Mouse (Mus musculus) midbrain, embryonic 14.5 days (tissue): ENCODE data around the gene Ndufa10. TPM values are rescaled to one million over a fixed set of nuclear protein-coding genes. Genes with fewer than 3 reads are reported as not detected.
A peak's percentile ranks its signal among the peaks of the same experiment; 100 is the strongest.
"Not testable (repeated sequence)": the region's sequence is repeated elsewhere in the genome, so short reads cannot be mapped to it uniquely, and the experiment has no call there.

Source experiments
- ATAC-seq: fragments of 200-750 bp; cut with Nextera tagmentation; 2 replicates; pipeline ENCODE4 v1.8.0; 2017; ENCODE audit warnings: moderate number of reproducible peaks, moderate library complexity; ENCODE audit not compliant: low FRiP score, low TSS enrichment
- DNase-seq: peaks from one replicate; pipeline ENCODE4 v3.0.0-alpha.2; 2015
- H3K27ac ChIP-seq: fragments of 300-500 bp; sonication (generic); replicated peaks from 2 replicates; pipeline ENCODE4 v1.5.1; 2014; ENCODE audit warnings: mild to moderate bottlenecking, low read depth, low read length, moderate library complexity
- H3K27me3 ChIP-seq: fragments of 300-500 bp; sonication (generic); 2 replicates; pipeline ENCODE4 v1.6.1; 2014; ENCODE audit warnings: low read length, control low read depth, mixed read lengths; ENCODE audit not compliant: control insufficient read depth, insufficient read depth
- H3K36me3 ChIP-seq: fragments of 300-500 bp; sonication (generic); 2 replicates; pipeline ENCODE4 v1.6.1; 2014; ENCODE audit warnings: low read length, control low read depth; ENCODE audit not compliant: control insufficient read depth, insufficient read depth
- H3K4me1 ChIP-seq: fragments of 300-500 bp; sonication (generic); 2 replicates; pipeline ENCODE4 v1.6.1; 2014; ENCODE audit warnings: mild to moderate bottlenecking, antibody characterized with exemption, low read length, control low read depth; ENCODE audit not compliant: control insufficient read depth, insufficient read depth
- H3K4me2 ChIP-seq: fragments of 300-500 bp; sonication (generic); 2 replicates; pipeline ENCODE4 v1.6.1; 2014; ENCODE audit warnings: mild to moderate bottlenecking, low read length, moderate library complexity
- H3K4me3 ChIP-seq: fragments of 300-500 bp; sonication (generic); replicated peaks from 2 replicates; pipeline ENCODE4 v1.5.1; 2014; ENCODE audit warnings: low read depth, low read length
- H3K9ac ChIP-seq: fragments of 300-500 bp; sonication (generic); replicated peaks from 2 replicates; pipeline ENCODE4 v1.6.1; 2014; ENCODE audit warnings: mild to moderate bottlenecking, low read length, moderate library complexity
- H3K9me3 ChIP-seq: fragments of 300-500 bp; sonication (generic); 2 replicates; pipeline ENCODE4 v1.6.1; 2016; ENCODE audit warnings: low read length, control low read depth, mixed read lengths; ENCODE audit not compliant: control insufficient read depth
- WGBS: fragments of 180-500 bp; shearing (Covaris S2); extraction: QIAGEN DNeasy Blood & Tissue Kit; methylation state at CpG from one replicate; pipeline ENCODE4 v1.1.7; 2014; 5-methylcytosine and 5-hydroxymethylcytosine counted together
- polyA plus RNA-seq: library from polyadenylated mRNA; unstranded; fragments of >200 nt; fragmentation: Nextera tagmentation; extraction: Ambion mirVana; gene quantifications from 2 replicates; pipeline ENCODE4 v1.2.1, GENCODE M21; 2014

Ndufa10 gene
- polyA plus RNA-seq, result 286 and 304 TPM in 2 replicates

DNA sequence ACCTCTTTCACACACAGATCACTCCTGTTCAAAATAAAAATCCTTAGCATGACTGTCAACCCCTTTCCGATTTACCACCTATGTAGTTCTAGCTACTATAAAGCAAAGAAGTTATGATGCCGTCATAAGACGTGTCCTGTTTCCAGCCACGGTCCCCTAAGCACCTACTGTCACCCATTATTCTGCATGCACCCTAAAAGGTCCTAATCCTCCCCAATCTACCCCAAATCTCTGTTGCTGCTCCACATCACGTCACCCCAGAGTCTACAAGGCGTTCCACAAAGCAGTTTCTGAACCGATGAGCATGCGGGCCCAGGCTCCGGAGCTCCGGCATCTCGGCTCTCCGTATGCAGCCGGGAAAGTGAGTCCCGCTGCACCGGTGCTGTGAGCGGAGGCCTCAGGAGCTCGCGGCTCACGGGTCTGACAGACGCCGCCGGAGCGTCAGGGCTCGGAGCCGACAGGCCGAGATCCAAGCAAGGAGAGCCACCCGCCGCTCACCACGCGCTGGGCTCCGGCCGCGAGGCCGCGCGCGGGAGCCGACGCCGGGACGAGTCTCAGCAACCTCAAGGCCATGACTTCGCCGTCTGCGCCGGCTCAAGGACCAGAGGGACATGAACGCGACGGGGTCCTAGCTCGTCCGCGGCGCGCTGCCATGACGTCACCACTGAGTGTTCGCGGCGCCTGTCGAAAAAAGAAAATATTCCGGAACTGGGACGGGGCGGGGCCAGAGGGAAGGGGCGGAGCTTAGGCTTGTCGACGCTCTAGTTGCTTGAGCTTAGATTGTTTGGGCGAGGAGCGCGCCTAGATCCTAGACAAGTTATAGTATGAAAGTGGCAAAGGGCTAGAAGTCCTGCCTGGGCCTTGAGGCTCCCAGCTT lies at the start of gene Ndufa10:
Gene Ndufa10 (minus strand): TSS at position 696 of the 877 bp plus-strand sequence.
- Histone ChIP-seq H3K9ac (peak within 1 kb of the TSS; percentile 92), H3K36me3 (peaks cover 26% of the 10 kb centered on the region), H3K4me1 (peaks cover 10% of the 10 kb centered on the region), H3K4me2 (peak within 1 kb of the TSS; percentile 93), H3K27ac (peak within 1 kb of the TSS; percentile 75), H3K9me3 (no peaks in the 10 kb centered on the region), H3K27me3 (no peaks in the 10 kb centered on the region), H3K4me3 (peak within 1 kb of the TSS; percentile 96)
- peak; percentile 93 for ATAC-seq
- peak; percentile 96 for DNase-seq
- 1% methylated on average over 67 of the region's 67 CpGs for WGBS

- no peak overlapping the region for H3K9ac ChIP-seq
- H3K4me2 ChIP-seq, result 0 out of 2 replicates have a peak overlapping the region, but pooled peaks have one; percentile 15
- no peak for ATAC-seq
- H3K9me3 ChIP-seq, result no peaks in the 10 kb centered on the region
- H3K4me3 ChIP-seq, result no peak overlapping the region
- H3K27ac ChIP-seq, result no peak overlapping the region
- no peaks in the 10 kb centered on the region for H3K4me1 ChIP-seq
- 21% methylated on average over 10 of the region's 10 CpGs for WGBS
- no peaks in the 10 kb centered on the region for H3K36me3 ChIP-seq
- DNase-seq, result peak; percentile 86
- H3K27me3 ChIP-seq, result no peaks in the 10 kb centered on the region
These were observed 47.7 kb upstream of the Ndufa10 start for GRCm38 (mm10) chr1:92521376-92521775.

DNA sequence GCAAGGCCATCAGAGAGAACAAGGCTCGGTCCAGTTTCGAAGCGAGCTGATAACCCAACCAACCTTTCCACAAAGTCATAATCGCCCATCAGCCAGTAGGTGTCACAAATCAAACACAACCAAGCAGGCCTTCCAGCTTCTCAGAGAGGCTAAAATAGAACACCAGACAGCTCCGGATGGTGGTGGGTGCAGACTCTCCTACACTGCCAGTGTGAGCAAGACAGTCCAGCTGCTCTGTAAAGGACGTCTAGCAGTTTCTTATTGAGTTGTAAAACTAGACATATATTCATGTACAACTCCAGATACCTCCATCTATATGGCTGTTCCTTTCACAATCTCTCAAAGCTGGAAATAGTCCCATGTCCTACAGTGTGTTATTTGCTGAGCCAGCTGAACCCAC lies 45.4 kb upstream of the Ndufa10 start:
- no peak for DNase-seq
- no peaks in the 10 kb centered on the region for H3K27me3 ChIP-seq
- no peak overlapping the region for H3K4me3 ChIP-seq
- no peaks in the 10 kb centered on the region for H3K9me3 ChIP-seq
- H3K36me3 ChIP-seq, result no peaks in the 10 kb centered on the region
- no peak overlapping the region for H3K27ac ChIP-seq
- 87% methylated on average over 6 of the region's 6 CpGs for WGBS
- no peak for ATAC-seq
- H3K4me1 ChIP-seq, result no peaks in the 10 kb centered on the region
- H3K9ac ChIP-seq, result no peak overlapping the region
- H3K4me2 ChIP-seq, result no peak overlapping the region

DNA sequence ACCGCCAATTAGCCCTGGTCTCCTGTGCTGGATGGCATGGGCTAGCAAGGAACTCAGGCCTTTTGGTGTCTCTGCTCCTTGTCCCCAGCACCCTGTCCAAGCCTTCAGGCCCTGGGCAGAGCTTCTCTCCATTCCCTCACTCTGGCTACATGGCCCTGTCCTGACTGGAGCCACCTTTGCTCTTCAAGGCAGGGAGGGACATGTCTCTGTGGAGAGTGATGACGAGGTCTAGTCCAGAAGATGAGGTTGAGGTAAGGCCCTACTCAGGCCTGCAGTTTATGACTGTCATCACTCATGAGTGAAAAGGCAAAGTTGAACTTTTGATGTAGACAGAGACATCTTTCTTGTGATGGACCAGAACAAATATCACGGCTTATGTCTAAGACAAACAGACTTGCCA lies 44.9 kb upstream of the Ndufa10 start, which contains the start of gene Olfr1414:
Gene Olfr1414 (minus strand): TSS at position 101 of the 400 bp plus-strand sequence.
- WGBS, result 83% methylated on average over 3 of the region's 3 CpGs

DNA sequence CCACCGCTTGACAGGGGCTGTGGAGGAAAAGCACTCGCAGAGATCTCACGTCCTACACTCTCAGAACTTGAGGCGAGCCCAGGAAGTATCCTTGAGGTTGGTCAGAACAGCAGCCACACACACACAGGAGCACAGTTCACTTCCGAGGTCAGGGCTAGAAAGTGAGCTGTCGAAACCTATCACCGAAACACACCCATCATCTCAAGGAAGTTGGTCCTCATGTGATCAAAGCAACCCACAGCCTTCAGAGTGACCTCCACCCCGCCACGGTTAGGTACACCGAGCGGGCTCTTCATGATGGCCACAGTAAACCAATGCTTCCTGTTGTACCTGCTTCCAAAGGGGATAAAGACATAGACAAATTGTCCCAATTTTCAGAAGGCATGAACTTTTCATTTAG lies 41.7 kb upstream of the Ndufa10 start:
- ATAC-seq, result no peak
- H3K9me3 ChIP-seq, result no peaks in the 10 kb centered on the region

More for the DNA sequence above, 44.9 kb upstream of the Ndufa10 start, which contains the start of gene Olfr1414:
- no peaks in the 10 kb centered on the region for H3K9me3 ChIP-seq
- H3K27me3 ChIP-seq, result no peaks in the 10 kb centered on the region
- DNase-seq (no peak), ATAC-seq (no peak)
- no peak within 1 kb of the TSS for H3K27ac ChIP-seq
- no peaks in the 10 kb centered on the region for H3K36me3 ChIP-seq
- no peak within 1 kb of the TSS for H3K4me3 ChIP-seq
- H3K4me2 ChIP-seq, result no peak within 1 kb of the TSS
- H3K4me1 ChIP-seq, result no peaks in the 10 kb centered on the region
- H3K9ac ChIP-seq, result no peak within 1 kb of the TSS

DNA sequence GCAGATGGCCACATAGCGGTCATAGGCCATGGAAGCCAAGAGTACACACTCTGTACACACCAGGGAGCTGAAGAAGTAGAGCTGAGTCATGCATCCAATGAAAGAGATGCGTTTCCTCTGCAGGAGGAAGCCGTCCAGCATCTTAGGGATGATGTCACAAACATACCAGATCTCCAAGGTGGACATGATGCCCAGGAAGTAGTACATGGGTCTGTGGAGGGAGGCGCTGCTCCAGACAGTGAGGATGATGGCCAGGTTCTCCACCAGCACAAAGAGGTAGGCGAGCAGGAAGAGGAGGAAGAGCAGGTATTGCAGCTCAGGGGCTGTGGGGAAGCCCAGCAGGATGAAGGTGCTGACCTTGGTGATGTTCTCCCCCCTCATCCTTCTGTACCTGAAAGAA lies 38.0 kb upstream of the Ndufa10 start:
- WGBS, result 81% methylated on average over 5 of the region's 5 CpGs
- not testable (repeated sequence) for H3K36me3 ChIP-seq, H3K4me2 ChIP-seq, H3K27me3 ChIP-seq, H3K9me3 ChIP-seq, ATAC-seq, DNase-seq, H3K4me1 ChIP-seq, H3K4me3 ChIP-seq, H3K27ac ChIP-seq, H3K9ac ChIP-seq

More for the DNA sequence above, 41.7 kb upstream of the Ndufa10 start:
- 88% methylated on average over 11 of the region's 11 CpGs for WGBS
- no peak for DNase-seq
- no peak overlapping the region for H3K4me2 ChIP-seq
- H3K4me3 ChIP-seq, result no peak overlapping the region
- H3K27me3 ChIP-seq, result no peaks in the 10 kb centered on the region
- no peaks in the 10 kb centered on the region for H3K4me1 ChIP-seq
- no peak overlapping the region for H3K27ac ChIP-seq
- no peak overlapping the region for H3K9ac ChIP-seq
- no peaks in the 10 kb centered on the region for H3K36me3 ChIP-seq

DNA sequence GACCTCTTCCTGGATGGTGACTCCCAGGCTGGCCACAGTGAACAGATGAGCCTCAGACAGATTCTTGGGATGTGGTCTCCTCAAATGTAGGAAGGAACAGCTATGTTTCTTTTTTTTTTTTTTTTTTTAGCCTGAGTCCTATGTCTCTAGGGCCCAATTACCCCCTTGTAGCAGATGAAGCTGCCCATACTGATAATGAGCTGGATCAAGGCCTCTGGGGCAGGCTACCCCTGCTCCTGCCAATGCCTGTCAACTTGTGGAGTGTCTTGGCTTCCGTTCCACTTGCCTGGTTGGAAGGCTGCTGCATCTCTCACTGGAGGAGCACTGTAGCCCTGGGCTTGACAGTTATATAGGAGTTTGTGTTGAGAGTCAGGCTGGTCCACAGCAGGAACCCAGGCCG lies 22.3 kb upstream of the Ndufa10 start, which contains the start of gene Olfr1415:
Gene Olfr1415 (minus strand): TSS at position 101 of the 400 bp plus-strand sequence.
- Histone ChIP-seq H3K27ac (no peak within 1 kb of the TSS), H3K27me3 (no peaks in the 10 kb centered on the region), H3K4me3 (no peak within 1 kb of the TSS), H3K9ac (no peak within 1 kb of the TSS), H3K9me3 (no peaks in the 10 kb centered on the region), H3K36me3 (no peaks in the 10 kb centered on the region), H3K4me2 (no peak within 1 kb of the TSS), H3K4me1 (no peaks in the 10 kb centered on the region)
- no peak for DNase-seq
- WGBS, result 84% methylated on average over 2 of the region's 2 CpGs
- no peak for ATAC-seq

DNA sequence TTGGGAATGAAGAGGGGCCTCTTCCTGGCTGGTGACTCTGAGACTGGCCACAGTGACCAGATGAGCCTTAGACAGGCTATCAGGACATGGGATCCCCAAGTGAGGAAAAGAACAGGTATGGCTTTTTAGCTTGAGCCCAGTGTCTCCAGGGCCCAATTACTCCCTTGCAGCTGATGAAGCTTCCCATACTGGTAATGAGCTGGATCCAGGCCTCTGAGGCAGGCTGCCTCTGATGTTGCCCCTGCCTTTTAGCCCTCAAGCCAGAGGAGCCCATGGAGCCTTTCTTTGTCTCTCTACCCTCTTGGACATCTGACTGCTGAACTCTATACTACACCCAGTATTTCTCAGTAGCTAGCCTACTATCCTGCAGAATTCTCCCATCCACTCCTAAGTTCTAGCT lies 11.4 kb upstream of the Ndufa10 start, which contains the start of gene Olfr1416:
Gene Olfr1416 (minus strand): TSS at position 101 of the 400 bp plus-strand sequence.
- no peak within 1 kb of the TSS for H3K4me3 ChIP-seq
- H3K4me1 ChIP-seq, result no peaks in the 10 kb centered on the region
- no peak within 1 kb of the TSS for H3K27ac ChIP-seq
- no peak within 1 kb of the TSS for H3K4me2 ChIP-seq
- no peaks in the 10 kb centered on the region for H3K36me3 ChIP-seq
- no peak for ATAC-seq
- H3K9ac ChIP-seq, result no peak within 1 kb of the TSS
- DNase-seq, result no peak
- peaks cover 5% of the 10 kb centered on the region; the same call in 1 of the 2 replicates for H3K9me3 ChIP-seq
- no peaks in the 10 kb centered on the region for H3K27me3 ChIP-seq
